Mouse (Mus musculus) c-Kit-positive CD71-positive TER-119-negative erythroid progenitor cells, embryonic 14.5 days (primary cell): ENCODE results near the gene Hist1h2bl.

ENCODE experiments used
- DNase-seq: peaks from one replicate; pipeline ENCODE4 v3.0.0-alpha.2; 2013; ENCODE audit warnings: low read depth

The Hist1h2bl gene

DNA sequence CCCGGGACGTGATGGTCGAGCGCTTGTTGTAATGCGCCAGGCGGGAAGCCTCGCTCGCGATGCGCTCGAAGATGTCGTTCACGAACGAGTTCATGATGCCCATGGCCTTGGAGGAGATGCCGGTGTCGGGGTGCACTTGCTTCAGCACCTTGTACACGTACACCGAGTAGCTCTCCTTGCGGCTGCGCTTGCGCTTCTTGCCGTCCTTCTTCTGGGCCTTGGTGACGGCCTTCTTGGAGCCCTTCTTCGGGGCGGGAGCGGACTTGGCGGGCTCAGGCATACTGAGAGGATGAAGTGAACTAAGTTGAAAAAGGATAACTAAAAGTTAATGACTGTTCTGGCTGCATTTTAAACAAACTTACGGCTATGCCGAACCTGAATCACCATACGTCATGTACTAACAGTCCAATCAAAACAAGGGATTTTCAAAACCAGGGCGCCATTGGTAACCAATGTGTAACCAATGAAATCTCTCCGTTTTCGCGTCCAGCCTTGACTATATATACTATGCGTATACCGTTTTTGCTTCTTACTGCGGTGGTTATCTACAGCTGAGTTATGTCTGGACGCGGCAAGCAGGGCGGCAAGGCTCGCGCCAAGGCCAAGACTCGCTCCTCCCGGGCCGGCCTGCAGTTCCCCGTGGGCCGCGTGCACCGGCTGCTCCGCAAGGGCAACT is at the start of gene Hist1h2bl, which contains the start of gene Hist1h2ai:
Hist1h2bl (minus strand) TSS at position 280 of the 676 bp plus-strand sequence.
Hist1h2ai (plus strand) TSS at position 559 of the 676 bp plus-strand sequence.
- peak; percentile 92 for DNase-seq

DNA sequence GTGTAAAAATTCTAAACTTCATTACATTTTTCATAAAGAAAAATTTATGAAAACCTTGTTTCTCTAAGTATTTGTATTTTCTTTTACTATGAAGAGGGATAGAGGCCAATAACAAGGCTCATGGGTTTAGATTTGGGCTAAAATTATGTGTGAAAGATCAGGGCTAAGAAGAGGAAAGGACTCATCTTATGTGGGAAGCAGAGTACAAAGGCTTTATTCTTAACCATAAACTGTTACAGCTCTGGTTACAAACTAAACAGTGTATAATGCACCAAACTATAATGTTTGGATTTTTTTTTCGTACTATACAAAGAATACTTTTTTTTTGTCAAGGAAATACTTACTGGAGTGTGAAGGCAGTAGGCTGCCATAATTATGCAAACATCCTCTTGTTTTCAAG is 39.8 kb upstream of the Hist1h2bl start:
- DNase-seq, result no peak

DNA sequence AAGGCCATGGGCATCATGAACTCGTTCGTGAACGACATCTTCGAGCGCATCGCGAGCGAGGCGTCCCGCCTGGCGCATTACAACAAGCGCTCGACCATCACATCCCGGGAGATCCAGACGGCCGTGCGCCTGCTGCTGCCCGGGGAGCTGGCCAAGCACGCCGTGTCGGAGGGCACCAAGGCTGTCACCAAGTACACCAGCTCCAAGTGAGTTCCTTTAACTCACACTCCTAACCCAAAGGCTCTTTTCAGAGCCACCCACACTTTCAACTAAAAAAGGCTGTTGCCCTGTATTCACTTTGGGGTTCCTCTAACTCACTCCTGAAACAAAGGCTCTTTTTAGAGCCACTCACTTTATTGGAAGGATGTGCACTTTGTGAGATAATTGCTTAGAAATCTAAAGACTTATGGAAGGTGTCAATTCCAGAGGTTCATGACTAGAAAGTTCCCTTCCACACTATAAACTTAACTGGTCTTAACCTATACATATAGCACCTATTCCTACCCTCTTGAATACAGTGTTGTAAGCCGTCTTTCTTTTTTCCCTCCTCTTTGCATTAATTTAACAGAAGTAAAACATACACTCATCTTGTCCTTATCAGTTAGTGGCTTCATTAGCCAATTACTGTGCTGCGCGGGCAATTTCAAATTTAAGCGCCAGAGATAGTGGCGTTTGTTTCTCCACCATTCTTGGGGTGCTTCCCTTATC is 38.5 kb upstream of the Hist1h2bl start:
- peak; percentile 86 for DNase-seq

DNA sequence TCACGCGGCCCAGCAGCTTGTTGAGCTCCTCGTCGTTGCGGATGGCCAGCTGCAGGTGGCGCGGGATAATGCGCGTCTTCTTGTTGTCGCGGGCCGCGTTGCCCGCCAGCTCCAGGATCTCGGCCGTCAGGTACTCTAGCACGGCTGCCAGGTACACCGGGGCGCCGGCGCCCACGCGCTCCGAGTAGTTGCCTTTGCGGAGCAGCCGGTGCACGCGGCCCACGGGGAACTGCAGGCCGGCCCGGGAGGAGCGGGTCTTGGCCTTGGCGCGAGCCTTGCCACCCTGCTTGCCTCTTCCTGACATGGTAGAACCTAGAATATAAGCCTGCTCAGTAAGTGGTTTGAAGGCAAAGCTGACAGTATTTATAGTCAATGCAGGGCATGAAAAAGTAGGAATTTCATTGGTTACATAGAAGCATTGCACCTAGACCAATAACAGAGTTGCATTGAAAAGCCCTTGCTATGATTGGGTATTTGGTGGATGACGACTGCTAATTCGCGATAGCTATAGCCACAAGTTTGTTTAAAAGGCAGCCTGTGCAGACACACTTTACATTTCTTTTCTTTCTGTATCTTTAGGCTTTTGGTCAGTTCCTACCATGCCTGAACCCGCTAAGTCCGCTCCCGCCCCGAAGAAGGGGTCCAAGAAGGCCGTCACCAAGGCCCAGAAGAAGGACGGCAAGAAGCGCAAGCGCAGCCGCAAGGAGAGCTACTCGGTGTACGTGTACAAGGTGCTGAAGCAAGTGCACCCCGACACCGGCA is 37.8 kb upstream of the Hist1h2bl start, which contains the start of the genes Hist1h2ak and Hist1h2bn:
Hist1h2ak (minus strand) TSS at position 304 of the 762 bp plus-strand sequence.
Hist1h2bn (plus strand) TSS at position 600 of the 762 bp plus-strand sequence.
- DNase-seq, result peak; percentile 96

DNA sequence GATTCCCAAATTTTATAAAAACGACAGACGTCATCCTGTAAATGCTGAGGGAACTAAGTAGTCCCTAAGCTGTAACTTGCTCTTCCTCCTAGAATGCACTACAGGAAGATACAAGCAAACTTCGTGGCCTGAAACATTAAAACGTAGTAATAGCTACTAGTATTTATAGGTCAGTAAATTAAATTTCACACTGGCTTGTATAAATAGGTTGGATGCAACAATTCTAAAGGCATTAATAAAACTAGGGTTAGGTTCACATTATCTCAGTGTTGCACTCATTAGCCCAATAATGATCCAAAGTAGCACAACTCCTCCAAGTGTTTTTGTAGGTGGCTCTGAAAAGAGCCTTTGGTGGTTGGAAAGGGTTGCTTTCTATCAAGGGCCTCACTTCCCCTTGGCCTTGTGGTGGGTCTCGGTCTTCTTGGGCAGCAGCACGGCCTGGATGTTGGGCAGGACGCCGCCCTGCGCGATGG is 37.1 kb upstream of the Hist1h2bl start:
- peak; percentile 54 for DNase-seq

DNA sequence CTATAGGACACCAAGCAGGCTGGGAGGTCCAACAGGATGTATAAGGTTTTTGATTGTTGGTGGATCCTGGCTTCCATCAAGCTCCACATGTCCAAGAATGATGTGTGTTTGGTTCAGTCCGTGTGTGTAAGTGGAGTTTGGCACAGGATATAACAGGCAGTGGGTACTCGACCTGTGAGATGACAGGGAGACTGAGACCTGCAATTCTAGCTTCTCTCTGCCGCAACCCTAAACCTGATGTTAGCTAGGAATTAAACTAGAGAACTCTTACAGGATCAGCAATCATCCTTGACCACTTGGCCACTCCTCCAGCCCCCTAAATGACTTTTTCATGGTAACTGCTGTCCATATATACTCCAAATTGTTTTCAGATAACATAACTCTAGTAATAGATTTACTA is 36.4 kb upstream of the Hist1h2bl start:
- DNase-seq, result no peak

DNA sequence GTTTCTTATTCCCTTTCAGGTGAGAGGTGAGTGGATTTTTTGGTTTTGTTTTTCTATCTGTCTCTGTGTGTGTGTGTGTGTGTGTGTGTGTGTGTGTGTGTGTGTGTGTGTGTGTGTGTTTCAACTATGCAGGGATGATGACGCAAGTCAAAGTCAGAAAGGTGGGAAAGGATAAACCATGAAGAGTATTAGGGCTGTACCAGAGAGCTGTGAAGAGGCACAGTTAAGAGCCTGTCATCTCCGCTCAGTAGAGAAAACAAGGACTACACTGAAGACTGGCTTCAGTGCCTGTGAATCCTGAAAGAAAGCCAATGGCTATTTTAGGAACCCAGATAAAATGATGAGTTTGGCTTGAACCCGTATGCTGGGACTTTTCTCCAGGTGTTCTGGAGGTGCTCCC is 35.9 kb upstream of the Hist1h2bl start:
- no peak for DNase-seq

DNA sequence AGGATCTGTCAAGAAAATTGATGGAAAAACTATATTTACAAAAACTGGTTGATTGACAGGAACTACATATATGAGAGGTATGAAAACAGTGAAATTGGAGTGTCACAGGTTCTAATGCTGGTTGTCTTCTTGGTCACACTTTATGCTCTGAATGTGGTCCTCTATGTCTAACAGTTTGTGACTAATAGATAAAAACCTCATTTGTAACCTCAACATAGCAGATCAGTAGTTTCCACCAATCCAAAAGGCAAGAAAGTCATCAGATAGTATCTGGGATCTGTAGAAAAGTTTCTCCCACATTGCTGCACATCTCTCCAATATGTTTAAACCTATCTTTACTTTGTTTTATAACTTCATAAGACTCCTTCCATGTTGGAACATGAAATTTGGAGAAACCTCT is 35.5 kb upstream of the Hist1h2bl start:
- no peak for DNase-seq

DNA sequence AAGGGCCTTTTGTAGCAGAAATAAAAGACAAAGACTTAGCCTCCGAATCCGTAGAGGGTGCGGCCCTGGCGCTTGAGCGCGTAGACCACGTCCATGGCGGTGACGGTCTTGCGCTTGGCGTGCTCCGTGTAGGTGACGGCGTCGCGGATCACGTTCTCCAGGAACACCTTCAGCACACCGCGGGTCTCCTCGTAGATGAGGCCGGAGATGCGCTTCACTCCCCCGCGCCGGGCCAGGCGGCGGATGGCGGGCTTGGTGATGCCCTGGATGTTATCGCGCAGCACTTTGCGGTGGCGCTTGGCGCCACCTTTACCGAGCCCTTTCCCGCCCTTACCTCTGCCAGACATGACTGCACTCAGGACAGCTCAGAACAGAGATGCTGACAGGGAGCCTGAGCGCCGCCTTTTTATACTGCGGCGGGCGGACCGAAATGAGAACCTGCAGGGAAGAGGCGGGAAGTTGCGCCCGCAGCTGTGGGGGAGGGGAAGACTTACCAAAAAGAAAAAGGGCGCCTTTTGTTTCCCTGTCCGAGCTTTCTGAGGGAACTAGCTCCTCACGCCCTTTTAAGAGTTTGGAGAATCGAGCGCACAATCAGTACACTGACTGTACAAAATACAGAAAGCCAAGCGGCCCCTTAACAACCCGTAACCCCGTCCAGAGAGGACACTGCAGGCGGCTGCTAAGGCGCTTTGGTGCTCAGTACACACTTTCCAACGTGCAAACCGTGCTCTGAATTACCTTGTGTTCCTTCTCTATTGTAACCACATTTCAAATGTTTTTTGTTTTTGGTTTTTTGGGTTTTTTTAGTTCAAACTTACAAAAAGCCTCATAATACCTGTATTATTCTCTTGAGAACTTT is 34.4 kb upstream of the Hist1h2bl start, which contains the start of gene Hist1h4k:
Hist1h4k (minus strand) TSS at position 347 of the 859 bp plus-strand sequence.
- DNase-seq, result peak; percentile 84

DNA sequence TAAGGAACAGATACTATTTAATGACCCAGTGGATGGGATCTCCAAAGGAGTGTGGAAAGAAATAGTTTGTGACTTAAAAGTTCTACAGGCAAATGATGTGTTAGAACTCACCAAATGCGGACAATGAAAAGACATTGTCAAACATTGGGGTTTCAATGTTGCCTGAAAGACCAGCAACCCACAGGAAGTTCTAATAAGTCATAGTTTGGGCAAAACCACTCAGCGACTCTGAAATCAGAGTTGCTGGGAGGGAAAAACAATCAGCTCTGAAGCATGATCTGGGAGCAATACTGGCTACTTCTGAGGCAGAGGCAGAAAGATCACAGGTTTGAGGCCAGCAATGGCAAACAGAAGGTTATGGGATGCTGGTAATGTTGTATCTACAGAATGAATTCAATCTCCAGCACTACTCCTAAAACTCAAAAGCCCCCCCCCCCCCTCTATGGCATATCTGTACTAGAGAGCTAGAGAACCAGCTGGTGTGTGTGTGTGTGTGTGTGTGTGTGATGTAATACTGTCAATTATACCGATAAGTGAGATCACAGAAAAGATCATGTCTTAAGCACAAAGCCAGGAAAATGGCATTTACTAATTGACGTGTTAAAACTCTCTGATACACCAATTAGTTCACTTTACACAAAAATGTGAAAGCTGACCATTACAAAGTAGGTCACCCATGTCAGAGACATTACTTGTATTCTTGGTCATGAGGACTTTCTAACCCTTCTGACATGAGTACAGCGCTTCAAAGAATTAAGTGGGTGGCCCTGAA is 33.6 kb upstream of the Hist1h2bl start:
- DNase-seq, result peak; percentile 55

DNA sequence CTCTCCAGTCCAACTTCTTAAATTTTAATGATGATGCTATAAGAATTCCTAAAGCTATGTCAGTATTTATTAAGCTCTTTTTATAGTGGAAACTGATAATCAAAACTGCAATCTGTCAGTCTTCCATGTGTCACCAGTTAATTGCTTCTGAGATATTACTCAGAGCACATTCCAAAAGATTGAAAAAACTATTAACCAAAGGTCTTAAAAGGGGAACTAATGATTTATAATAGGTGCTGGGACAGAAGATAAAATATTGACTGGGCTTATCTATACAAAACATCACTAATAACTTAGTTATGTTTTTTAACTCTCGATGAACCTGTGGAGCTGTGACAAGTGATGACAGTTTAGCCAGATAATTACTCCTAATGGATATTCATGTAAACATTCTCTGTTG is 29.1 kb upstream of the Hist1h2bl start:
- DNase-seq, result no peak

DNA sequence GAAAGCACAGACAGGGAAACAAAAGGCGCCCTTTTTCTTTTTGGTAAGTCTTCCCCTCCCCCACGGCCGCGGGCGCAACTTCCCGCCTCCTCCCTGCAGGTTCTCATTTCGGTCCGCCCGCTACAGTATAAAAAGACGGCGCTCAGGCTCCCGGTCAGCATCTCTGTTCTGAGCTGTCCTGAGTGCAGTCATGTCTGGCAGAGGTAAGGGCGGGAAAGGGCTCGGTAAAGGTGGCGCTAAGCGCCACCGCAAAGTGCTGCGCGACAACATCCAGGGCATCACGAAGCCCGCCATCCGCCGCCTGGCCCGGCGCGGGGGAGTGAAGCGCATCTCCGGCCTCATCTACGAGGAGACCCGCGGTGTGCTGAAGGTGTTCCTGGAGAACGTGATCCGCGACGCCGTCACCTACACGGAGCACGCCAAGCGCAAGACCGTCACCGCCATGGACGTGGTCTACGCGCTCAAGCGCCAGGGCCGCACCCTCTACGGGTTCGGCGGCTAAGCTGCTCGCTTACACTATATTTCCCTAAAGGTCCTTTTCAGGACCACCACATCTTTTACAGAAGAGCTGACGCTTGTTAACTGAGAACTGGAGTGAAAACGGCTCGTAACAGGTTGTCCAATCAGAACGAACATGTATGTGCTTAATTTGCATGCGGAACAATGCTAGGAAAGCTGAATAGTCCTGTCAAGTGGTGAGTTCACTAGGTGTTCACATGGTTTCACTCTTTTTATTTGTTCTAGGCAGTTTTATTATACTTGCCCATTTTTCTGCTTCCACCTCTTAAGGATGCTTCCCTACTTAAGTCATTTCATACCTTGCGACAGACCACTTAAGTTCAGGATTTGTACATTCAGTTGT is 19.2 kb upstream of the Hist1h2bl start, which contains the start of gene Hist1h4j:
Hist1h4j (plus strand) TSS at position 159 of the 862 bp plus-strand sequence.
- peak; percentile 80 for DNase-seq

DNA sequence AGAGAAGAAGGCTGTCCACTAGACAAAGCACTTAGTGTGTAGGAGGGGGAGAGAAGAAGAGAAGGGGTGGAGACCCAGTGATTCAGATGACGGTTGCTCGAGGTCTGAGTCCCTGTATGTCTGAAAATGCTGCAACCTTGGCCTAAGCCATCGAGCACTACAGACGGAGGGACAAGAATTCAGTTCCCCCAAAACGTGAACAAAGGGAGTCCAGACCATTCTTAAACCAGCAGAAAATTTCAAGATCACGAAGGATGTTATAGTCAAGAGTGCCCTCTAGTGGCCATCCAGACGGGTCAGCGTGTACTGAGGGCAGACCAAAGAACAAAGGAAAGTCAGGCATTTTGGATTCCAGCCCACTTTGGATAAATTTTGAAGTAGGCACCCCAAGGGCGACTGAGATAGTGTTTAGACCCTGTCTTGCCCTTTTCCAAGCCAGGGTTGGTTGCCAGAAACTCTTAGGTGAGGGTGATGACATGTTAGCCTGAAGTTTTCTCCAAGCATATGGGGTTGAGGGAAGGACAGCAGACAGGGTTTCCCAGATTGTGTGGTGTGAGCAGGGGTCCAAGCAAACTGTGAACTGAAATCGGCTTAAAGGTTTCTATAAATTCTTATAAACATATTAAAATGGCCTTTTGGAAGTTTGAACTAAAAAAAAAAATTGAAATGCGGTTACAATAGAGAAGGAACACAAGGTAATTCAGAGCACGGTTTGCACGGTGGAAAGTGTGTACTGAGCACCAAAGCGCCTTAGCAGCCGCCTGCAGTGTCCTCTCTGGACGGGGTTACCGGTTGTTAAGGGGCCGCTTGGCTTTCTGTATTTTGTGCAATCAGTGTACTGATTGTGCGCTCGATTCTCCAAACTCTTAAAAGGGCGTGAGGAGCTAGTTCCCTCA is 18.3 kb upstream of the Hist1h2bl start:
- peak; percentile 85 for DNase-seq

DNA sequence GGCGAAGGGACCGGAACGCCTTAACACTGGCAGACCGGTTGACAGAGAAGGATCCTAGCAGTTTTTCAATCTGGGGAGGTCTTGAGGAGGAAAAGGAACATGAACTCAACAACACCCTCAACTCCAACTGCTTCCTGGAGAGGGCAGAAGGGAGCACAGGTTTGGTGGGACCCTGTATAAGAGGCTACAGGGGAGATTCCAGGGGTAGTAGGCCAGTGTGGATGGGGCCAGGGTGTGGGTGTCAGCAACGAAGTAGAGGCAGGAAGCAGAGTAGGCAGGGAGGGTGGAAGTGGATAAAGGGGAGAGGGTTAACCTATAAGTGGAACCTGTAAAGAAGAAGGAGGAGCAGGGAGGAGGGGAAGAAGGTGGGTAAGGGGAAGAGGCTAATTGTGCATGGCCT is 17.5 kb upstream of the Hist1h2bl start:
- DNase-seq, result no peak

DNA sequence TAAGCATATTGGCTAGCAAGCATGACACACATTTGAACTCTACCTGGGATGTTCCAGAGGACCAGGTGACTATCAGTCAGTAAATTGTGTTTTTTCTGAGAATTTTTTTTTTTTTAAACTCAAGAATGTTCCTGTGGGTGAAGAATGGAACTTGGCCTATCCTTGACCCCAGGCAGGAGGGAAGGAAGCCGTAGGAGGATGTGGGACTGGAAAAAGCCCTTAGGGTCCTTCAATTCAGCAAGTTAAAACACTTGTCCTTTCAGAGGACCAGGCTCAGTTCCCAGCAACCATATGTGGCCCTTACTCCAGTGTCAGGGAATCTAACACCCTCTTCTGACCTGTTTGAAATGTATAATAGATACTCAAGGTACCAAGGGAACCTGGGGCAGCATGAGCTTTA is 13.6 kb upstream of the Hist1h2bl start:
- DNase-seq, result no peak

DNA sequence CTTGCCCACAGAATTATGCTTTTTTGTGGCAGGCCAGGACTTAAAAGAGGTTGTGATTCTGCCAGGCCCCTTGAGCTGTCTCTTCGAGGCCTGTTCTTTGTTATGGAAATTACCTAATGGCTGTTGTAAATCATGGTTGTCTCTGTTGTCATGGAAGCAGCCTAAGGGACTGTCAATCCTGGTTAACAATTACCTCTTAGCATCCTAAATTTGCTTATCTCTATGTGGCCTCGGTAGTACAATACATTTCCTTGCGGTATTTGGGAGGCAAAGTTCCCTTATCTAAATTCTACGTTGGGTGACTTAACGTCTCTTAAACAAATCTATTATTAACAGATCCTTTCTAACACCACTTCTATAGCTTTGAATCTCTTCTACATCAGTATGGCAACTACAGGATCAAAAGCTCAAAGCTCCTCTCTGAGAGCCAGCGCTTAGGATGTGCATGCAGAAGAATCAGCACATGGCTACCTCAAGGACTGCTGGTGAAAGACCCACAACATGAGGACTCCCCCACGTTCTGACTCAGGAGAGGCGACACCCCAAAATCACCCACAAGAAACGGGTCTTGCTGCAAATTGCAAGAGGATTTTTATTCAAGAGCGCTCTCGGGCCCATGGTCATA is 12.1 kb upstream of the Hist1h2bl start:
- no peak for DNase-seq

DNA sequence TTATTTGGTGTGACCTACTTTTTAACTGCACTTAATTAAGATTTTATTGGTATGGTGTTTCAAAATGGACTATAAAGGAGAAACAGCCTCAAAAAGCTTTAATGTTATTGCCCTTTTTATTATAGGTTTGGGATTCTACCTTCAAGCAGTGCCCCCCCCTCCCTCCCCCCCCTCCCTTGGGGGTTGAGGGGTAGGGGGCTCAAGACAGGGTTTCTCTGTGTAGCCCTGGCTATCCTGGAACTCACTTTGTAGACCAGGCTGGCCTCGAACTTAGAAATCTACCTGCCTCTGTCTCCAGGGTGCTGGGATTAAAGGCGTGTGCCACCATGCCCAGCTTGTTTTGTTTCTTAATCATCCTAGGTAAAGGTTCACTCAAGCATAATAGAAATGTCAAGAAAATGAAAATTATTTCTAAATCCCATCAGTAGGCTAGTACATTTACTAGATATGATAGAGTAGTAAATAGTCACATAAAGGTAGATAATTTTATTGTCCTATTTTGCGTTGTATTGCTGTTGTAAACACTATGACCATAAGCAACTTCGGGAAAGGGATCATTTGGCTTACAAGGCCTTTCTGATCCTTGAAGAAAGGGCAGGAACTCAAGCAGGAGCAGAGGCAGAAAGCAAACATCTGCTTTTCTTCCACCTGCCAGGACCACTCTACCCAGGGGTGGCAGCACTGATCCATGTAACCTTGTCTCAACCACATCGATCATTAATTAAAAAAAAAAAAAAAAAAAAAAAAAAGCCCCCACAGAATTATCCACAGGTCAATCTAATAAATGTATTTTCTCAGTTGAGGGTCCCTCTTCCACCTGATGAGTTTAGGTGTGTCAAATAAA is 7.3 kb upstream of the Hist1h2bl start:
- DNase-seq, result no peak
